Mouse (Mus musculus) small intestine, adult 2 months (tissue): ENCODE data around the gene Myom3.

Experiments used
- CTCF ChIP-seq: fragments of 200-500 bp; IDR thresholded peaks from 2 replicates; pipeline ENCODE4 v1.5.1; 2012; ENCODE audit warnings: low read depth, mild to moderate bottlenecking, control low read depth, inconsistent platforms, low read length, moderate library complexity, mixed read lengths; ENCODE audit not compliant: insufficient replicate concordance, insufficient read length; ENCODE audit errors: extremely low read depth
- POLR2A ChIP-seq: fragments of 200-500 bp; IDR thresholded peaks from 2 replicates; pipeline ENCODE4 v1.6.1; 2012; ENCODE audit warnings: low read depth, mild to moderate bottlenecking, control low read depth, inconsistent platforms, low read length, moderate library complexity

- TF ChIP-seq CTCF (peak; percentile 69), POLR2A (no peak)
These were observed 9.3 kb downstream of the Myom3 start for GRCm38 (mm10) chr4:135768572-135769526.
